Mouse (Mus musculus): ENCODE measurements around the gene Kif3b.
"Not testable (repeated sequence)": the region's sequence is repeated elsewhere in the genome, so short reads cannot be mapped to it uniquely, and the experiment has no call there.

The Kif3b gene

GRCm38 (mm10) chr2:153290938-153291928 is at the start of gene Kif3b:
Gene Kif3b (plus strand): TSS chr2:153291413.
- DNase-seq (ENCODE audit: low spot score): peak; percentile 87

DNA sequence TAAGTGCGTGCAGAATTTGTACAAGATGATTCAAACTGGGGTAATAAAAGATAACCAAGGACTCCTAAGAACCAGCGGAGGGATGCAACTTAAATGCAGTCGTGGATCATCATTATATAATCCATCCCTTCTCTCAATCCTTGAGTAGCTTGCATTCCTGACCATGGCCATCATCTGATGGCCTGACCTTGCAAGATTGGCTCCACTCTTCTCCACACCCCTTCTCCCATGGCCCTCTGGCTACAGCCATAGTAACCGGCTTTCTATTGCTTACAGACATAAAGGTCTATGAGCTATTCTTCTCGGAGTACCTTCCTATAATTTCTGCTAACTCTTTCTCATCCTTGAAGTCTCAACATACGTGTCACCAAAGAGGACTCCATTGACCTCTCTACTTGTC is 49.1 kb upstream of the Kif3b start:
- no peak for DNase-seq (ENCODE audit: low spot score)

GRCm38 (mm10) chr2:153249751-153250150 is 41.5 kb upstream of the Kif3b start:
- no peak for DNase-seq (ENCODE audit: low spot score)

DNA sequence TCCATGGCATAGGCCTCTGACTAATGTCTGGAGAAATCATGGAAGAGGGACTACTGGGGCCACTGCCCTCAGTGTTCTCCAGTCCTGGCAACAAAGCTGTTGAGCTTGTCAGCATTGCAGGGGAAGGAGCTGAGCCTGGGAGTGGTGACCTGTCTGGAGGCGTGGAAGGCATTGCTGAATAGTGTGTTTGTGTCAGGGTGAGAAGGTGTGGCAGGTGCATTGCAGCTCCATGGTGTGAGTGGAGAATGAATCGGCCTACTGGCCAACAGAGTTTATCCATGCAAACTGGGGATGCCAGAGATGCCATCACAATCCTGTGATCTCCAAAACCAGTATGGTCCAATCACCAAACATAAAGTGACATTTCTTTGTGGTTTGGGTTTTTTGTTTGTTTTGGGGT is 34.6 kb upstream of the Kif3b start:
- DNase-seq (ENCODE audit: low spot score): no peak

DNA sequence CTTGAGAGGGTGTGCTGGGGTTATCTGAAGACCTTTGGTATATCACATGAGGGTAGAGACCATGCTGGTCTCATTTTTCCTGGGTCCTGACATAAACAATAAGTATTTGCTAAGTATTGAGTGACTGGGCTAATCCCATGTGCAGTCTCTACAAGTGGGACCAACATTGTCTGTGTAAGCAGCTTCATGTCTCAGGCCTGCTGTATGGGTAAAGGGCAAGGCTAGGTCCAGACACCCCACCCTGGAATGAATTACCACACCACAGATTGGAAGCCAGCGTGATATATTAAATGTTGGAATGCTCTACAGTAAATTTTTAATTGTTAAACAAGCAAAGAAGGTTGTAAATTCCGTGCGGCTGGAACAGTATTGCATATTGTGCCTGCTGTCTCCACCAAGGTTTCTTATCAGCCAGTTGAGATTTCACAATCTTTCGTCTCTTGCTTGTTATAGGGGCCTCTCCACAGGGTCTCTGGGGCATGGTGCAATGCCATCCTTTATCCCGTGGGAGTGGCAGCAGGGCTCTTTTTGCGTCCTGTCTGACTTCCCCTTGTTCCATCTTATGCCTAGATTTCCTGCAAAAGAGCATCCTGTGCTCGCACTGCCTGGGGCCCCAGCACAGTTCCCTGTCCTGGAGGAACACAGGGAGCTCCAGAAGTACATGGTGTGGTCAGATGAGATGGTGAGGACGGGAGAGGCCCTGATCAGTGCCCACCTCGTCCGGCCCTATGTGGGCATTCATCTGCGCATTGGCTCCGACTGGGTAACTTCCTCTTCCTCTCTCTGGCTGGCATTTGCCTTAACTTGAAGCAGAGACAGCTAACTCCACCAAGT is 32.0 kb upstream of the Kif3b start:
- DNase-seq (ENCODE audit: low spot score): no peak

DNA sequence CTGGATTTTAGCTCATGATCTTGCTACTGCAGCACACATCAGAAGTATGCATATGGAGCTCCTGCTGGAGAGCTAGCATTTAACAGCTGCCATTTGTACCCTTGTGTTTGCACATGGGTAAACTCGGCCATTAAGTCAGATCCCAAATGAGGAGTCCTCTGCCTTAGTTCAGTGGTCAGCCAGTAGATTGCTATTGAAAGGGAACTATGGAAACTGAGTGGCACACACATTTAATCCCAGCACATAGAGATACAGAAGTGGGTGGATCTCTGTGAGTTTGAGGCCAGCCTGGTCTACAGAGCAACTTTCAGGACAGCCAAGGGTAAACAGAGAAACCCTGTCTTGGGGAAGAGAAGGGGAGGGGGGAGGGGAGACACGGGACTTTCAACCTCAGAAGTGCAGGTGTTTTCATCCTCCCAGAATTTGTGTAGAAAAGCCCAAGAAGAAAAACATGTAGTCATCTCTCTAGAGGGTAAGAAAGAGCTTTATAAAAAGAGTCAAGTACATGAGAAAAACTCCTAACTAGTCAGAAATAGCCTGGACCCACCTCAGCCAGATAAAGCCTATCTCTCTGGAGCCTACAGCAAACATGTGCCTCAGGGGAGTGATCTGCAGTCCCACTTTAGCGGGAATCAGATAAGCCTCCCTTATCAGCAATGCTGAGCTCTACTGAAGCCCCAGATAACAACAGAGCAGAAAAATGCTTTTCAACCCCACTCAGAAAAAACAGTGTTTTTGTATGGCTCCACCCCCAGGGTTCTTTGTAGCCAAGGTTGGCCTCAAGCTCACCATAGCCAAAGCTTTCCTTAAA is 31.1 kb upstream of the Kif3b start:
- no peak for DNase-seq (ENCODE audit: low spot score)

- no peak for DNase-seq (ENCODE audit: low spot score)
These were observed 28.2 kb upstream of the Kif3b start for GRCm38 (mm10) chr2:153263053-153263452.

DNA sequence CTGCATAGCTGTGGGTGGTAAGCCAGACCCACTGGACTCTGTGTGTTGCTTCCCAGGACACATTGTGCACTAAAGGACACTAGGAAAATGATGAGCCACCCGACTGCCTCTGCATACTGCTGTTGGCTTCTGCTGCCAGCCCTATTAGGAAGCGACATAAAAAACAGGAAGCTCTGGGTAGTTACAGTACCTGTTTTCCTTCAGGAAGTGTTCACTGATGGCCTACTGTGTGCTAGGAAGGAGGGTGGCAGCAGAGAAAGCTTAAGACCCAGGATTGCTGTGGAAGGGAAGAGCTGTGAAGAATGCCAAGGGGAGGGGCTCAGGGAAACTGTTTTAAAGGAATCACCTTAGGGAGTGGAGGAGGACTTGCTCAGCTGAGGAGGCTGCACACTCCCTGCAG is 23.9 kb upstream of the Kif3b start:
- DNase-seq (ENCODE audit: low spot score): no peak

GRCm38 (mm10) chr2:153270231-153270915 is 20.8 kb upstream of the Kif3b start:
- not testable (repeated sequence) for DNase-seq (ENCODE audit: low spot score)

- DNase-seq (ENCODE audit: low spot score): not testable (repeated sequence)
These were observed 16.9 kb upstream of the Kif3b start for GRCm38 (mm10) chr2:153274200-153274918.

- no peak for DNase-seq (ENCODE audit: low spot score)
These were observed 16.3 kb upstream of the Kif3b start for GRCm38 (mm10) chr2:153274919-153275247.

DNA sequence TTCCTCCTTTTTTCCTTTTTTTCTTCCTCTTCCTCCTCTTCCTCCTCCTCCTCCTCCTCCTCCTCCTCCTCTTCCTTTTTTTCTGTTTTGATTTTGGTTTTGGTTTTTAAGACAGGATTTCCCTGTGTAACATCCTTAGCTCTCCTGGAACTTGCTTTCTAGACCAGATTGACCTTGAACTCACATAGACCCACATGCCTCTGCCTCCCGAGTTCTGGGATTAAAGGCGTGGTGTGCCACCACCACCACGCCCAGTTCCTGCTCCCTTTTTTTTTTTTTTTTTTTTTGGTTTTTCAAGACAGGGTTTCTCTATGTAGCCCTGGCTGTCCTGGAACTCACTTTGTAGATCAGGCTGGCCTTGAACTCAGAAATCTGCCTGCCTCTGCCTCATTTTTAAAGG is 15.6 kb upstream of the Kif3b start:
- not testable (repeated sequence) for DNase-seq (ENCODE audit: low spot score)

- no peak for DNase-seq (ENCODE audit: low spot score)
These were observed 14.8 kb upstream of the Kif3b start for GRCm38 (mm10) chr2:153276440-153276839.

- DNase-seq (ENCODE audit: low spot score): not testable (repeated sequence)
These were observed 14.4 kb upstream of the Kif3b start for GRCm38 (mm10) chr2:153276846-153277245.

GRCm38 (mm10) chr2:153278357-153278756 is 12.9 kb upstream of the Kif3b start:
- DNase-seq (ENCODE audit: low spot score): no peak

DNA sequence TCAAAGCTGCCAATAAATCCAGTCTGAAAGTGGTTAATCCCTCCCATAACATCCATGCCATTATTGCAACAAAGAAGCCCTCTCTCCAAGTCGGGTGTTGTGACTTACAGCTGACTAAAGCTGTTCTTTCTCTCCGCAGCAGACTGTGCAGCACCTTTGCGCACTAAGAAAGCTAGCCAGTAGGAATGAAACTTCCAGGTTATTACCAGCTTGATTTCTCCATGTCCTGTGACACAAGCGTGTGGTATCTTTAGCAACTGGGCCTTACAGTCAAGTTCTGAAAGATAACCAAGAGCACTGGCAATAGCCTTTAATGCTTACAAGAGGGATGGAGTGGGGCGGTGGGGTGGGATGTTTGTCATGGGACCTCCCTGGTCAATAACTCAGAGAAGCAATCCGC is 7.3 kb upstream of the Kif3b start:
- no peak for DNase-seq (ENCODE audit: low spot score)

- no peak for DNase-seq (ENCODE audit: low spot score)
These were observed 4.7 kb upstream of the Kif3b start for GRCm38 (mm10) chr2:153286524-153286923.

- DNase-seq (ENCODE audit: low spot score): peak; percentile 61
These were observed 3.4 kb upstream of the Kif3b start for GRCm38 (mm10) chr2:153287835-153288234.

DNA sequence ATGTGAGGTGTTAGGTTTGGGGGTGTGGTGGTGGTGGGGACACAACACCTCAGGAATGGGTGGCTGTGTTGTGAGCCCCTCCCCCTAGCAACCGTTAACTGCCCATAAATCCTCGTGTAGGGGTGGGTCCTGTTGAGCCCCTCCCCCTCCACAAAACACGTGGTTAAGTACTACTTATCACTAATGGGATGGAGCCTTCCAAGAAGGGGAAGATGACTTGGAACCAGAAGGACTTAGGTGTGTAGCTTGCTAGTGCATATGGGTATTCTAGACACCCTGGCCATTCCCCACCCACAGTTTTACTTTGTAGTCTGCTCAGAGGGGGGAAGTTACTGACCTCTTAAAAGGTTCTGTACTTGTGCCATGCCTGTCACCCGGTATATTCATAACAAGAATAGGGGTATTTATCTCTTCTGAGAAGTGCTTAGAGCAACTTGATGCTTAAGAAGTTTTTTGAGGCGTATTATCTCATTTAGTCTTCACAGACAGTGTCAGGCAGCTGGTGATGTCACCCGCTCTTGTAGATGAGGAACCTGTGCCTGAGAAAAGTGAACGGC is 1.2 kb downstream of the Kif3b start:
- no peak for DNase-seq (ENCODE audit: low spot score)

DNA sequence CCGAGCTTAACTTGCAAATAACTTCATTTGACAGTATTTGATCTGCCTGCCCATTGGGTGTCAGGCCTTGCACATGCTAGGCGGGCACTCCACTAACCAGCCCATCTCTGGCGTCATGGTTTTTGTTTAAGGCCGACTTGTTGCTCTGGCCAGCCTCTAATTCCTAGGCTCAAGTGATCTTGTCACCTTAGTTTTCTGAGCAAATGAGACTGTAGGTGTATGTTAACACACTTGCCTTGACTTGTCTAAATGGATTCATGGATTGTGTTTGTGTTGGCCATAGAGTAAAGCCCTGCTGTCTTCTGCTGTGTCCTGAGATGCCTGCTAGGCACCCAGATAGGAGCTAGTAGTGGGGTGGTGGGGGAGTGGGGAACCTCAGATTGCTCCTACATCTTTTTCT is 4.0 kb downstream of the Kif3b start:
- DNase-seq (ENCODE audit: low spot score): no peak

DNA sequence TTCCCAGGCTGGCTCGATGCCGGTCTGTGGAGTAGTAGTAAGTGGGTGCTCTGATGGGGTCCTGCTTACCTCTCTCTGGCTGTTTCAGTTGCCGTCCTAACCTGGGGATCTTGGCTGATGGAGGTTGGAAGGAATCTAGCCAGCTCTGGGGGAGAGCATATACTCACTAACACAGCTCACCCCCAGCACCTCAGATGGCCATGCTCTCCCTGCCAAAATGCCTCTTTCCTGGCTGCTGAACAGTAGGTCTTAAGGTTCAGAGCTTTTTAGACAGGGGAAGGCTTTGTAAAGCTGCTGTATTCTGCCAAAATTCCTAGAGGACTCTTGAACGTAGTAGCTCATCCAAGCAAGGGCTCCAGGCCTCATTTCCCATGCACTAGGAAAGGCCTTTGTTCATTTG is 6.6 kb downstream of the Kif3b start:
- no peak for DNase-seq (ENCODE audit: low spot score)
